Mouse (Mus musculus): Measurements from ENCODE around the gene 4933415A04Rik.

DNA sequence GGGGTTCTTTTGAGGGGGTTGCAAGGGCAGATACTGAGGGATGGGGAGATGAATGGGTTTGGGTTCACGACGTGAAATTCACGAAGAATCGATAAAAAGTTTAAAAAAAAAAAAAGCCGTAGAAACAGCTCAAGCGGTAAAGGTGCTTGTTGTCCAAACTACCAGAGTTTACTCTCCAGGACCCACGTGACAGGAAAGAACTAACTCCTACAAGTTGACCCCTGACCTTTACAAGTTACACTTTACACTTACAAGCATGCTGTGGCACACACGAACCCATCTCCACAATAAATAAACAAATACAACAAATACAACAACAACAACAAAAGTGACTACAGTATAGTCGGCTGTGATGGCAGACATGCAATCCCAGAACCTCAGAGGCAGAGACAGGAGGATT is 44.8 kb downstream of the 4933415A04Rik start:
- TF ChIP-seq CTCF (IDR thresholded peaks at IDR 0.05; ENCODE audit: extremely low read depth, insufficient read depth, insufficient read length, insufficient replicate concordance) = no peak
- TF ChIP-seq POLR2A (IDR thresholded peaks at IDR 0.05; ENCODE audit: low read depth, low read length) = no peak
